Comparison of ENCODE assay signal across 11 mouse cellular contexts in the genomic region with DNA sequence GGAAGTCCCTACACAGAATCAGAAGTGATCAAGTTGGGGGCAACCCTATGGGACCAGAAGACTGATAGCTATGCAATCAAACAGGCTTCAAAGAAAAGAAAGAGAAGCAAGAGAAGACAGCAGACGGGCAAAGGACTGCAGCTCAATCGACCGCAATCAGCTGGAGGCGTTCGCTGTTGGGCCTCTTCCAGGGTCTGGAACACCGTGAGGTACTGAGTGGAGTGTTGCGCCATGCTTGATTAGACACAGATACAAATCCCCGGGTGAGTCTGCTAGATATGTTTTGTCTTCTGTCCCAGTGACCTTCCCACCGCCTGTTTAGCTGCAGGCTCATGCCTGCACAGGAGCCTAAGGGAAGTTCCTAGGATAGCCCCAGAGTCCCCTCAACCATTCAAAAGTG.
DNase-seq lines count a peak whose midpoint lies in the region; ATAC-seq and TF ChIP-seq lines count a peak whose summit lies in the region.
"Had no signal": no experiment of that assay in that cellular context is flagged by ENCODE, and none has a peak within 500 bp of the region (broad histone marks: within the 10 kb centered on the region; RNA-seq: fewer than 3 reads in every experiment).

No protein-coding gene starts in this region.

- peak; percentile 52 to 66 for DNase-seq in cerebellum, postnatal 14 days
- no peak for DNase-seq in cerebellum, adult 8-10 months
- DNase-seq in kidney, adult 18-20 months, result peak; percentile 58
- DNase-seq in Muller cell, postnatal 12 days (ENCODE audit: inconsistent ontology term), result peak; percentile 70
- no peak for DNase-seq in midbrain, postnatal 0 days (ENCODE audit: low spot score)
- DNase-seq: gastrocnemius, postnatal 25 days; lung, embryonic 14.5 days; retina, postnatal 1 day had no signal

- H3K36me3 ChIP-seq in kidney, embryonic 16.5 days (ENCODE audit: insufficient read depth, low read length), result peaks cover 21% of the 10 kb centered on the region; the same call in 1 of the 2 replicates
- H3K36me3 ChIP-seq in intestine, embryonic 16.5 days (ENCODE audit: control insufficient read depth, insufficient read depth, low read length), result peaks cover 10% of the 10 kb centered on the region; the same call in 1 of the 2 replicates
- H3K36me3 ChIP-seq in midbrain, postnatal 0 days (ENCODE audit: insufficient read depth, low read length), result no peaks in the 10 kb centered on the region

- H3K9me3 ChIP-seq in kidney, embryonic 16.5 days (ENCODE audit: low read length), result no peaks in the 10 kb centered on the region
- H3K9me3 ChIP-seq in intestine, embryonic 16.5 days (ENCODE audit: control insufficient read depth, low read length), result no peaks in the 10 kb centered on the region
- no peaks in the 10 kb centered on the region for H3K9me3 ChIP-seq in midbrain, postnatal 0 days (ENCODE audit: low read length)

- H3K27ac ChIP-seq in kidney, embryonic 16.5 days (ENCODE audit: low read length), result no peak overlapping the region
- H3K27ac ChIP-seq in intestine, embryonic 16.5 days (ENCODE audit: low read length), result peak overlapping the region; percentile 94
- no peak overlapping the region for H3K27ac ChIP-seq in midbrain, postnatal 0 days (ENCODE audit: low read depth, low read length)

- ATAC-seq in kidney, embryonic 16.5 days (ENCODE audit: low FRiP score, low TSS enrichment), result no peak
- ATAC-seq in intestine, embryonic 16.5 days, result peak; percentile 16; the same call in 1 of the 2 replicates
- no peak for ATAC-seq in frontal cortex, adult (ENCODE audit: low TSS enrichment)
- no peak for ATAC-seq in midbrain, postnatal 0 days (ENCODE audit: low FRiP score)

- no peak overlapping the region for H3K4me3 ChIP-seq in kidney, embryonic 16.5 days (ENCODE audit: low read length)
- H3K4me3 ChIP-seq in intestine, embryonic 16.5 days (ENCODE audit: low read length), result no peak overlapping the region
- H3K4me3 ChIP-seq in midbrain, postnatal 0 days (ENCODE audit: low read depth, low read length), result no peak overlapping the region

- H3K4me1 ChIP-seq in kidney, embryonic 16.5 days (ENCODE audit: insufficient read depth, low read length), result peaks cover 62% of the 10 kb centered on the region
- H3K4me1 ChIP-seq in intestine, embryonic 16.5 days (ENCODE audit: control insufficient read depth, insufficient read depth, low read length), result peaks cover 51% of the 10 kb centered on the region
- no peaks in the 10 kb centered on the region; the same call in 1 of the 2 replicates for H3K4me1 ChIP-seq in midbrain, postnatal 0 days (ENCODE audit: insufficient read depth, low read length)

- no peak overlapping the region for H3K4me2 ChIP-seq in kidney, embryonic 16.5 days (replicated peaks; ENCODE audit: low read depth, low read length)
- H3K4me2 ChIP-seq in intestine, embryonic 16.5 days (ENCODE audit: low read depth, low read length), result no peak overlapping the region
- H3K4me2 ChIP-seq in midbrain, postnatal 0 days (ENCODE audit: low read depth, low read length, poor library complexity, severe bottlenecking), result no peak overlapping the region
- H3K4me2 ChIP-seq: lung, embryonic 14.5 days had no signal

- WGBS in kidney, embryonic 16.5 days, result 63% methylated on average over 9 of the region's 9 CpGs
- WGBS in intestine, embryonic 16.5 days, result 73% methylated on average over 9 of the region's 9 CpGs
- WGBS in midbrain, postnatal 0 days, result 59% methylated on average over 9 of the region's 9 CpGs

- no peaks in the 10 kb centered on the region for H3K27me3 ChIP-seq in kidney, embryonic 16.5 days (ENCODE audit: insufficient read depth, low read length)
- no peaks in the 10 kb centered on the region for H3K27me3 ChIP-seq in intestine, embryonic 16.5 days (replicated peaks; ENCODE audit: control insufficient read depth, insufficient read depth, low read length)
- H3K27me3 ChIP-seq in midbrain, postnatal 0 days (ENCODE audit: insufficient read depth, low read length), result no peaks in the 10 kb centered on the region

- no peak overlapping the region for H3K9ac ChIP-seq in kidney, embryonic 16.5 days (replicated peaks; ENCODE audit: low read length)
- no peak overlapping the region for H3K9ac ChIP-seq in intestine, embryonic 16.5 days (ENCODE audit: low read depth, low read length)
- H3K9ac ChIP-seq in midbrain, postnatal 0 days (replicated peaks; ENCODE audit: low read length, poor library complexity, severe bottlenecking), result no peak overlapping the region
- H3K9ac ChIP-seq: lung, embryonic 14.5 days had no signal

- no peak for TF ChIP-seq CTCF in midbrain, postnatal 0 days (IDR thresholded peaks at IDR 0.05)

Comparison
In these comparisons a context has a peak if more than half of its experiments do, and no peak if none do; other contexts are left out.
1. DNase-seq: peak in cerebellum, postnatal 14 days (2 of 2), kidney, adult 18-20 months (single experiment) and Muller cell, postnatal 12 days (single experiment); none in cerebellum, adult 8-10 months (single experiment) and midbrain, postnatal 0 days (single experiment).